Mouse (Mus musculus): ENCODE measurements at regions not wholly inside any gene's neighbourhood (a gene's known extent, or its start where the extent isn't known, plus 50 kb on each side); places are given as distances from the start of the nearest gene placed in this dataset.
A peak's percentile ranks its signal among the peaks of the same experiment; 100 is the strongest.

GRCm38 (mm10) chr14:67135221-67136140 lies 1126.5 kb upstream of the Gulo start:
- peak overlapping the region; percentile 81 for H3K27ac ChIP-seq
- no peaks in the 10 kb centered on the region for H3K9me3 ChIP-seq
- no peaks in the 10 kb centered on the region for H3K27me3 ChIP-seq (ENCODE audit: insufficient read depth, poor library complexity, severe bottlenecking)
- 30% methylated on average over 18 of the region's 18 CpGs for WGBS
- peaks cover 28% of the 10 kb centered on the region for H3K4me1 ChIP-seq
- peak; percentile 78 for DNase-seq (ENCODE audit: low spot score)
- H3K36me3 ChIP-seq, result no peaks in the 10 kb centered on the region
- no peak overlapping the region for H3K4me3 ChIP-seq

- 61% methylated on average over 6 of the region's 6 CpGs for WGBS
- Histone ChIP-seq H3K27ac (peak overlapping the region; percentile 23; the same call in 1 of the 2 replicates), H3K27me3 (ENCODE audit: insufficient read depth, poor library complexity, severe bottlenecking) (no peaks in the 10 kb centered on the region), H3K36me3 (no peaks in the 10 kb centered on the region), H3K4me3 (no peak overlapping the region), H3K4me1 (peaks cover 28% of the 10 kb centered on the region), H3K9me3 (no peaks in the 10 kb centered on the region)
- no peak for DNase-seq (ENCODE audit: low spot score)
Observed at GRCm38 (mm10) chr14:67133221-67133620, 1124.2 kb upstream of the Gulo start.

- 85% methylated on average over 7 of the region's 7 CpGs for WGBS
- Histone ChIP-seq H3K27me3 (ENCODE audit: insufficient read depth, poor library complexity, severe bottlenecking) (no peaks in the 10 kb centered on the region), H3K9me3 (no peaks in the 10 kb centered on the region), H3K4me3 (no peak overlapping the region), H3K4me1 (no peaks in the 10 kb centered on the region), H3K27ac (no peak overlapping the region), H3K36me3 (no peaks in the 10 kb centered on the region)
- DNase-seq (ENCODE audit: low spot score), result no peak
Observed at GRCm38 (mm10) chr14:67127118-67127517, 1118.1 kb upstream of the Gulo start.

- DNase-seq (ENCODE audit: low spot score), result no peak
- 59% methylated on average over 6 of the region's 6 CpGs for WGBS
- H3K4me1 ChIP-seq, result no peaks in the 10 kb centered on the region
- H3K9me3 ChIP-seq, result no peaks in the 10 kb centered on the region
- H3K27me3 ChIP-seq (ENCODE audit: insufficient read depth, poor library complexity, severe bottlenecking), result no peaks in the 10 kb centered on the region
- H3K27ac ChIP-seq, result no peak overlapping the region
- H3K36me3 ChIP-seq, result no peaks in the 10 kb centered on the region
- no peak overlapping the region for H3K4me3 ChIP-seq
Observed at GRCm38 (mm10) chr14:67126254-67126653, 1117.2 kb upstream of the Gulo start.

- no peak for DNase-seq (ENCODE audit: low spot score)
- Histone ChIP-seq H3K36me3 (no peaks in the 10 kb centered on the region), H3K27me3 (ENCODE audit: insufficient read depth, poor library complexity, severe bottlenecking) (peaks cover 7% of the 10 kb centered on the region; the same call in 1 of the 2 replicates), H3K4me1 (no peaks in the 10 kb centered on the region), H3K27ac (no peak overlapping the region), H3K4me3 (no peak overlapping the region), H3K9me3 (no peaks in the 10 kb centered on the region)
- WGBS, result 78% methylated on average over 7 of the region's 7 CpGs
Observed at GRCm38 (mm10) chr14:67123300-67123699, 1114.3 kb upstream of the Gulo start.
